ENCODE assay signal across 12 mouse cellular contexts in the genomic region with DNA sequence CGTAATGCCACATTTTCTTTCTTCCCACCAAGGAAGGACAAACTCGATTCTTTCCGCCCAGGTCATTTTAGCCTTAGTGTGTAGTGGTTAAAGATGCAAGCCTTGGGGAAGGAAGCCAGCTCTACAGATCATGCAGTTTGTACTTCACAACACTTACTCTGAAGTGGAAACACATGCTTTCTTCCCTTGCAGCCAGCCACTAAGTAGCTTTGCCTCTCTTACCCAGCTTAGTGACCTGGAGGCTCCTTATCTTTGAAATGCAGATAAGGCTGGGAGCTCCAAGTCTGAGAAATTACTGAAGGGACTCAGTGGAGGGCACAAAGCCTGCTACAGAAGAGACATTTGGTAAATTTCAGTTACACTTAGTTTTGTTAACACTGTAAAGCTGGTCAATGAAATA. TPM values are rescaled to one million over a fixed set of nuclear protein-coding genes. Genes with fewer than 3 reads are reported as not detected.
DNase-seq lines count a peak whose midpoint lies in the region; ATAC-seq lines count a peak whose summit lies in the region.
"Had no signal": no experiment of that assay in that cellular context is flagged by ENCODE, and none has a peak within 500 bp of the region (broad histone marks: within the 10 kb centered on the region; RNA-seq: fewer than 3 reads in every experiment).

No protein-coding gene starts in this region.

- no peaks in the 10 kb centered on the region for H3K9me3 ChIP-seq in midbrain, embryonic 14.5 days (ENCODE audit: control insufficient read depth, low read length)
- H3K9me3 ChIP-seq in midbrain, embryonic 15.5 days, result no peaks in the 10 kb centered on the region
- no peaks in the 10 kb centered on the region for H3K9me3 ChIP-seq in liver, embryonic 15.5 days (replicated peaks)
- H3K9me3 ChIP-seq: forebrain, embryonic 15.5 days; hindbrain, embryonic 12.5 days had no signal

- H3K4me2 ChIP-seq in midbrain, embryonic 14.5 days (ENCODE audit: low read length), result no peak overlapping the region
- no peak overlapping the region for H3K4me2 ChIP-seq in midbrain, embryonic 15.5 days
- no peak overlapping the region for H3K4me2 ChIP-seq in liver, embryonic 15.5 days
- H3K4me2 ChIP-seq: forebrain, embryonic 15.5 days; hindbrain, embryonic 12.5 days had no signal

- no peak overlapping the region for H3K9ac ChIP-seq in midbrain, embryonic 14.5 days (replicated peaks; ENCODE audit: low read length)
- H3K9ac ChIP-seq in midbrain, embryonic 15.5 days, result no peak overlapping the region
- H3K9ac ChIP-seq in liver, embryonic 15.5 days, result no peak overlapping the region
- H3K9ac ChIP-seq: forebrain, embryonic 15.5 days; hindbrain, embryonic 12.5 days had no signal

- ATAC-seq in midbrain, embryonic 14.5 days (ENCODE audit: low FRiP score, low TSS enrichment), result no peak
- ATAC-seq in midbrain, embryonic 15.5 days (replicated peaks), result no peak
- peak; percentile 58; the same call in 1 of the 2 replicates for ATAC-seq in liver, embryonic 15.5 days (ENCODE audit: insufficient read depth)
- ATAC-seq: forebrain, embryonic 15.5 days had no signal

- no peak overlapping the region for H3K4me3 ChIP-seq in midbrain, embryonic 14.5 days (replicated peaks; ENCODE audit: low read depth, low read length)
- H3K4me3 ChIP-seq in midbrain, embryonic 15.5 days, result no peak overlapping the region
- no peak overlapping the region for H3K4me3 ChIP-seq in liver, embryonic 15.5 days (replicated peaks)
- H3K4me3 ChIP-seq: forebrain, embryonic 15.5 days; hindbrain, embryonic 12.5 days had no signal

- peak; percentile 14 for DNase-seq in adrenal gland, postnatal 10 days
- no peak for DNase-seq in adrenal gland, postnatal 4 days (ENCODE audit: low spot score in 2 of 2)
- DNase-seq in midbrain, embryonic 14.5 days, result peak; percentile 44
- no peak for DNase-seq in cerebellum, adult 11 months
- DNase-seq in layer of hippocampus, postnatal 36 days, result no peak
- DNase-seq in gastrocnemius, adult 8-10 months (ENCODE audit: low spot score in 2 of 2), result no peak
- DNase-seq: kidney, postnatal 10 days; thymus, adult 18-20 months had no signal

- no peak overlapping the region for H3K27ac ChIP-seq in midbrain, embryonic 14.5 days (replicated peaks; ENCODE audit: low read depth, low read length)
- no peak overlapping the region for H3K27ac ChIP-seq in midbrain, embryonic 15.5 days
- no peak overlapping the region for H3K27ac ChIP-seq in liver, embryonic 15.5 days (replicated peaks)
- H3K27ac ChIP-seq: forebrain, embryonic 15.5 days; hindbrain, embryonic 12.5 days had no signal

- H3K4me1 ChIP-seq in midbrain, embryonic 14.5 days (ENCODE audit: control insufficient read depth, insufficient read depth, low read length), result 0 out of 2 replicates have a peak, but pooled peaks cover 9% of the 10 kb centered on the region
- H3K4me1 ChIP-seq in midbrain, embryonic 15.5 days, result peaks cover 7% of the 10 kb centered on the region; the same call in 1 of the 2 replicates
- peaks cover 8% of the 10 kb centered on the region for H3K4me1 ChIP-seq in liver, embryonic 15.5 days (replicated peaks)
- H3K4me1 ChIP-seq: forebrain, embryonic 15.5 days; hindbrain, embryonic 12.5 days had no signal

- H3K27me3 ChIP-seq in midbrain, embryonic 14.5 days (ENCODE audit: control insufficient read depth, insufficient read depth, low read length), result no peaks in the 10 kb centered on the region
- no peaks in the 10 kb centered on the region for H3K27me3 ChIP-seq in midbrain, embryonic 15.5 days (replicated peaks)
- H3K27me3 ChIP-seq in liver, embryonic 15.5 days, result no peaks in the 10 kb centered on the region
- H3K27me3 ChIP-seq: forebrain, embryonic 15.5 days; hindbrain, embryonic 12.5 days had no signal

- H3K36me3 ChIP-seq in midbrain, embryonic 14.5 days (ENCODE audit: control insufficient read depth, insufficient read depth, low read length), result no peaks in the 10 kb centered on the region
- H3K36me3 ChIP-seq in midbrain, embryonic 15.5 days (replicated peaks), result no peaks in the 10 kb centered on the region
- H3K36me3 ChIP-seq in liver, embryonic 15.5 days (replicated peaks), result no peaks in the 10 kb centered on the region
- H3K36me3 ChIP-seq: forebrain, embryonic 15.5 days; hindbrain, embryonic 12.5 days had no signal

- WGBS in midbrain, embryonic 14.5 days, result 14% methylated on average over 3 of the region's 3 CpGs
- 18% methylated on average over 3 of the region's 3 CpGs for WGBS in midbrain, embryonic 15.5 days
- 50% methylated on average over 3 of the region's 3 CpGs for WGBS in liver, embryonic 15.5 days (ENCODE audit: insufficient replicate concordance)

RNA-seq across cellular contexts. Expression of a gene that starts 54.9 kb away (rescaled TPM):
- 1 to 10 TPM; 2.4 to 4.2 TPM for total RNA-seq in adrenal gland, postnatal 10 days (2021)
- 1 to 10 TPM; 4.4 to 6.2 TPM for total RNA-seq in adrenal gland, postnatal 4 days (2021)
- polyA plus RNA-seq in midbrain, embryonic 14.5 days (2014; fragmentation: Nextera tagmentation; extraction: Ambion mirVana), result 22.4 and 30.4 TPM in 2 replicates
- 22.4 and 23.6 TPM in 2 replicates for polyA plus RNA-seq in midbrain, embryonic 15.5 days (2015; fragmentation: Nextera tagmentation; extraction: Ambion mirVana)
- 0.21 and 0.36 TPM in 2 replicates for polyA plus RNA-seq in liver, embryonic 15.5 days (2015; fragmentation: Nextera tagmentation; extraction: Ambion mirVana)
- 10 to 100 TPM; 13.8 to 14.7 TPM for total RNA-seq in layer of hippocampus, postnatal 36 days (2021)
- under 1 TPM; 0.16 to 0.63 (median 0.25) TPM for total RNA-seq in gastrocnemius, adult 8-10 months (2022)

Comparison
In these comparisons a context has a peak if more than half of its experiments do, and no peak if none do; other contexts are left out.
1. DNase-seq: peak in adrenal gland, postnatal 10 days (single experiment) and midbrain, embryonic 14.5 days (single experiment); none in adrenal gland, postnatal 4 days (0 of 2), cerebellum, adult 11 months (single experiment), layer of hippocampus, postnatal 36 days (0 of 2) and gastrocnemius, adult 8-10 months (0 of 2).